Mouse (Mus musculus): ENCODE data around the gene Wdr66.

GRCm38 (mm10) chr5:123301780-123302521 lies 50.0 kb downstream of the Wdr66 start:
- TF ChIP-seq CTCF (IDR thresholded peaks at IDR 0.05; ENCODE audit: low read depth): no peak
- no peak for TF ChIP-seq EP300 (IDR thresholded peaks at IDR 0.05; ENCODE audit: low read depth)
